Mouse (Mus musculus) limb, embryonic 13.5 days (tissue): Measurements from ENCODE around the gene Gpr152. TPM values are rescaled to one million over a fixed set of nuclear protein-coding genes. Genes with fewer than 3 reads are reported as not detected.

Experiments
- ATAC-seq: fragments of 200-750 bp; cut with Nextera tagmentation; 2 replicates; pipeline ENCODE4 v1.8.0; 2017; ENCODE audit warnings: low read depth, moderate number of reproducible peaks, moderate TSS enrichment; ENCODE audit not compliant: low FRiP score
- H3K27ac ChIP-seq: fragments of 300-500 bp; sonication (generic); 2 replicates; pipeline ENCODE4 v1.5.1; 2015; ENCODE audit warnings: inconsistent platforms, mild to moderate bottlenecking, moderate library complexity
- H3K27me3 ChIP-seq: fragments of 300-500 bp; sonication (generic); 2 replicates; pipeline ENCODE4 v1.6.1; 2015; ENCODE audit warnings: mild to moderate bottlenecking, inconsistent platforms
- H3K36me3 ChIP-seq: fragments of 300-500 bp; sonication (generic); 2 replicates; pipeline ENCODE4 v1.6.1; 2015; ENCODE audit warnings: inconsistent platforms, mild to moderate bottlenecking, moderate library complexity
- H3K4me1 ChIP-seq: fragments of 300-500 bp; sonication (generic); 2 replicates; pipeline ENCODE4 v1.6.1; 2015; ENCODE audit warnings: inconsistent platforms
- H3K4me2 ChIP-seq: fragments of 300-500 bp; sonication (generic); replicated peaks from 2 replicates; pipeline ENCODE4 v1.6.1; 2015; ENCODE audit warnings: inconsistent platforms, mild to moderate bottlenecking, moderate library complexity
- H3K4me3 ChIP-seq: fragments of 300-500 bp; sonication (generic); 2 replicates; pipeline ENCODE4 v1.5.1; 2015; ENCODE audit warnings: moderate library complexity, mild to moderate bottlenecking, inconsistent platforms
- H3K9ac ChIP-seq: fragments of 300-500 bp; sonication (generic); 2 replicates; pipeline ENCODE4 v1.6.1; 2015; ENCODE audit warnings: mild to moderate bottlenecking, inconsistent platforms
- H3K9me3 ChIP-seq: fragments of 300-500 bp; sonication (generic); 2 replicates; pipeline ENCODE4 v1.6.1; 2016; ENCODE audit warnings: inconsistent platforms
- WGBS: fragments of 180-500 bp; shearing (Covaris S2); methylation state at CpG from one replicate; pipeline ENCODE4 v1.1.7; 2015; 5-methylcytosine and 5-hydroxymethylcytosine counted together
- polyA plus RNA-seq: library from polyadenylated mRNA; unstranded; fragments of >200 nt; fragmentation: Nextera tagmentation; extraction: Ambion mirVana; gene quantifications from 2 replicates; pipeline ENCODE4 v1.2.1, GENCODE M21; 2015

Gpr152 gene
- polyA plus RNA-seq, 1 experiment from 2014 or later, result not detected

DNA sequence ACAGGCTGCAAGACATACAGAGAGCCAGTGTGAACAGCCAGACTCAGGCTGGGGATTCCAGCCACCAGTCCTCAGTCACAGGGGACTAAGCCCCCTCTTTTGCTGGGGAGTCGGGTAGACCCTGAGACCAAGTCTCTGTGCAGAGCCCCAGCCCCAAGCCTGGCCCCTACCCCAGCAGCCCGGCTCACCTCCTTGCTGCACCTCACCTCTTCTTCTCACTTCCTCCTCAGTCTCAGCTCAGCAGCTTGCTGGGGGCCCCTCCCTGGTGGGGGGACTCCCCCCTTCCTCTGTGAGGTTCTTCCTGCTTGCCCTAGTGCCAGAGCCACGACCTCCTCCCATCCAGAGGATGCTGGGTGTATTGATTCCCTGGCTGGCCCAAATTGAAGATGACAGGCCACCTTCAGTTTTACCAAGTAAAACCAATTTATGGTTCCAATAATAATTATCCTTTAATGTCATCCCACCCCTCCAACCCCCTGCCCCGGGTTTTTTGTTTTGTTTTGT lies 51.3 kb downstream of the Gpr152 start, which contains the start of gene Tbc1d10c:
Gene Tbc1d10c, minus strand, starts transcription at position 454 of the 504 bp plus-strand sequence.
- H3K4me2 ChIP-seq, result peak within 1 kb of the TSS; percentile 98
- peak within 1 kb of the TSS; percentile 98 for H3K9ac ChIP-seq
- peak within 1 kb of the TSS; percentile 92 for H3K4me3 ChIP-seq
- H3K27me3 ChIP-seq, result no peaks in the 10 kb centered on the region
- WGBS, result 53% methylated on average over 4 of the region's 4 CpGs
- H3K9me3 ChIP-seq, result no peaks in the 10 kb centered on the region
- peaks cover 27% of the 10 kb centered on the region for H3K4me1 ChIP-seq
- H3K36me3 ChIP-seq, result peaks cover 28% of the 10 kb centered on the region
- H3K27ac ChIP-seq, result peak within 1 kb of the TSS; percentile 96
- ATAC-seq, result no peak

DNA sequence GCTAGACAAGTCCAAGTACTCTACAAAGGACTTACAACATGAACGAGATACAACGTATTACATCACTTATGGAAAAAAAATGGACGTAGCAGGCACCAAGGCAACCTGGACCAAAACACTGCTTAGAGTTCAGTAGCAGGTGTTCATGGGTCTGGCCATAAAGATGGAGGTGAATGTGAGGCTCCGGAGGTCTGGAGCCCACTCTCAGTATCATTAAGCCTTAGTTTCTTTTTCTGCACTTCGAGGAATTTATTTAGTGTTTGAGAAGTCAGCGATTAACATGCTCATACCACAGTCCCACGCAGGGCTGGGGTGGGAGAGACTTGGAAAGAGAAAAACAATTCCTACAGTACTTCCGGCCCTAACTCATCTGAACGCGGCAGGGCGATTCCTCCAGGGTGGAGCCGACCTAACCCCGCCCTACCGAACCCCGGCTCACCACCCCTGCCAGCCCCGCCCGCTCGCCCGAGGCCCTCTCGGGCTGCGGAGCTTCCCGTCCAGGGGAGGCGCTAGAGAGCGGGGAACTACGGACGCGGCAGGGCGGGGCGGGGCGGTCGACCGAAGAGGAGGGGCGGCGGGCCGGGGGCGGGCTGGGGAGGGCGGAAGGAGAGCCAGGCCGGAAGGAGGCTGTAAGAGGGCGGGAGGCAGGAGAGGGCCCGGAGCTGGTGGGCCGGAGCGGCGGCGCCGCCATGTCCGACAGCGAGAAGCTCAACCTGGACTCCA lies 52.1 kb downstream of the Gpr152 start, which contains the start of gene Ppp1ca:
Gene Ppp1ca, plus strand, starts transcription at position 538 of the 723 bp plus-strand sequence.
- Histone ChIP-seq H3K9ac (peak within 1 kb of the TSS; percentile 98), H3K4me3 (peak within 1 kb of the TSS; percentile 92), H3K9me3 (no peaks in the 10 kb centered on the region), H3K36me3 (peaks cover 36% of the 10 kb centered on the region), H3K27ac (peak within 1 kb of the TSS; percentile 96), H3K27me3 (no peaks in the 10 kb centered on the region), H3K4me2 (peak within 1 kb of the TSS; percentile 98), H3K4me1 (peaks cover 35% of the 10 kb centered on the region)
- 3% methylated on average over 45 of the region's 47 CpGs for WGBS
- peak; percentile 91 for ATAC-seq

DNA sequence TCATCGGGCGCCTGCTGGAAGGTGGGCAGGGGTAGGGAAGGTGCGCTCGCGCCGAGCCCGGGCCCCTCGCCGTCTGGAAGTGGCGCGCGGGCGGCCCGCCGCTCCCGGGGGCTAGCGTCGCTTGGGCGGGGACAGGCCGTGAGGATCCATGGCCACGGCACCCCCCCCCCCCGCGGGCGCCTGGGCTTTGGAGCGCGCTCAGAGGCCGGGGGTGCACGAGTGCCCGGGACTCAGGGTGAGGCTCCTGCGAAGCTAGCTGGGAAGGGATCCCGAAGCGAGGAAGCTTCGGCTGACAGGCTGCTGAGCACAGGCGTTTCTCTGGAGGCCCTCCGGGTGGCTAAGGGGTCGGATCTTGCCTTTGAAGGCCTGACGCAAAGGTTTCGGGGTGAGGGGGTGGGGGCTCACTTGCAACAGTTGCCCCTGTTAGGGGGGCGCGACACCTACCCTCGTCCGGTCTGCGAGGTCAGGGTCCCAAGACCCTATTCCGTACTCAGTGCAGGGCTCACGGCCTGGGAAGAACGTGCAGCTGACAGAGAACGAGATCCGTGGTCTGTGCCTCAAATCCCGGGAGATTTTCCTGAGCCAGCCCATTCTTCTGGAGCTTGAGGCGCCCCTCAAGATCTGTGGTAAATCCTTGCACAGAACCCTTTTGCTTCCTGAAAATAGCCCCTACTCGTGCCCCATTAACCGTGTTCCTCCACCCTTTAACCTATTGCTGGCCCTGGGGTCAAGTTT lies 52.8 kb downstream of the Gpr152 start:
- Histone ChIP-seq H3K27ac (peak overlapping the region; percentile 96), H3K36me3 (peaks cover 44% of the 10 kb centered on the region), H3K4me1 (peaks cover 42% of the 10 kb centered on the region), H3K4me3 (peak overlapping the region; percentile 92), H3K9ac (peak overlapping the region; percentile 98), H3K9me3 (no peaks in the 10 kb centered on the region), H3K27me3 (no peaks in the 10 kb centered on the region), H3K4me2 (peak overlapping the region; percentile 98)
- under 1% methylated on average over 47 of the region's 52 CpGs for whole genome bisulfite sequencing
- ATAC-seq, result no peak; the same call in 1 of the 2 replicates

DNA sequence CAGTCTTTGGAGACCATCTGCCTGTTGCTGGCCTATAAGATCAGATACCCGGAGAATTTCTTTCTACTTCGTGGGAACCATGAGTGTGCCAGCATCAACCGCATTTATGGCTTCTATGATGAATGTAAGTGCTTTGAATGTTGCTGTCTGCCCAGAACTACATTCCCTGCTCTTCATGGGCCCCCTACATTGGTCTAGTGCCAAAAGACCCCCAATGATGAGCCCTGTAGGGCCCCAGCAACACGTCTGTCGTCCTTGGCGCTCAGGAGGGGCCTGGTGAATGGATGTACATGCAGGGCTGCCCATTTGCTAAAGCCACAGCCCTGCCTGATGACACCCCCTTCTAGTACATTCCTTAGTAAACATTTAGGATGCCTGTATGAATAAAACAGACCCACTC lies 53.5 kb downstream of the Gpr152 start:
- Histone ChIP-seq H3K9ac (peak overlapping the region; percentile 98), H3K9me3 (no peaks in the 10 kb centered on the region), H3K27ac (0 out of 2 replicates have a peak overlapping the region, but pooled peaks have one; percentile 96), H3K4me1 (peaks cover 43% of the 10 kb centered on the region), H3K27me3 (no peaks in the 10 kb centered on the region), H3K36me3 (peaks cover 50% of the 10 kb centered on the region), H3K4me2 (peak overlapping the region; percentile 98), H3K4me3 (peak overlapping the region; percentile 92)
- WGBS, result 58% methylated on average over 6 of the region's 6 CpGs
- ATAC-seq, result no peak

DNA sequence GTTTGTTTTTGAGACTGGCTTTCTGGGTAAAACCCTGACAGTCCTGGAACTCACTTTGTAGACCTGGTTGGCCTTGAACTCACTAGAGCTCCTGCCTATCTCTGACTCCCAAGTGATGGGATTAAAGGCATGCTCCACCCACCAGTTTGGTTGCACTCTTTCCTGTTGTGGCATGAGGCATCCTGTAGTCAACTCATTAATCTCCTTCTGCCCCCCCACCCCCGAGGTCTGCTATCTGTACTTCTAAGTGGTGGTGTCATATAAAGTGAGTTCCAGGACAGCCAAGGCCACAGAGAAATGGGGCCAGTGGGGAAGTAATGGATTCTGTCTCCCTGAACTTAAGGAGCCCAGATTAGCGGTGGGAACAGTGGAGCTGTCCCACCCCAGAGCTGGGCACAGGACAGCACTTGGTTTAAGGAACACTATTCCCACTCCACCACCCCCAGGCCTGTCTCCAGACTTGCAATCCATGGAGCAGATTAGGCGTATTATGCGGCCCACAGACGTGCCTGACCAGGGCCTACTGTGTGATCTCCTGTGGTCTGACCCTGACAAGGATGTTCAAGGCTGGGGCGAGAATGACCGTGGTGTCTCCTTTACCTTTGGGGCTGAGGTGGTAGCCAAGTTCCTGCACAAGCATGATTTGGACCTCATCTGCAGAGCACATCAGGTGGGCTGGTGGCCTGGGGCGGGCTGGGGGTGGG lies 54.6 kb downstream of the Gpr152 start:
- WGBS, result 85% methylated on average over 8 of the region's 8 CpGs
- Histone ChIP-seq H3K4me3 (no peak overlapping the region; the same call in 1 of the 2 replicates), H3K4me1 (peaks cover 43% of the 10 kb centered on the region)

DNA sequence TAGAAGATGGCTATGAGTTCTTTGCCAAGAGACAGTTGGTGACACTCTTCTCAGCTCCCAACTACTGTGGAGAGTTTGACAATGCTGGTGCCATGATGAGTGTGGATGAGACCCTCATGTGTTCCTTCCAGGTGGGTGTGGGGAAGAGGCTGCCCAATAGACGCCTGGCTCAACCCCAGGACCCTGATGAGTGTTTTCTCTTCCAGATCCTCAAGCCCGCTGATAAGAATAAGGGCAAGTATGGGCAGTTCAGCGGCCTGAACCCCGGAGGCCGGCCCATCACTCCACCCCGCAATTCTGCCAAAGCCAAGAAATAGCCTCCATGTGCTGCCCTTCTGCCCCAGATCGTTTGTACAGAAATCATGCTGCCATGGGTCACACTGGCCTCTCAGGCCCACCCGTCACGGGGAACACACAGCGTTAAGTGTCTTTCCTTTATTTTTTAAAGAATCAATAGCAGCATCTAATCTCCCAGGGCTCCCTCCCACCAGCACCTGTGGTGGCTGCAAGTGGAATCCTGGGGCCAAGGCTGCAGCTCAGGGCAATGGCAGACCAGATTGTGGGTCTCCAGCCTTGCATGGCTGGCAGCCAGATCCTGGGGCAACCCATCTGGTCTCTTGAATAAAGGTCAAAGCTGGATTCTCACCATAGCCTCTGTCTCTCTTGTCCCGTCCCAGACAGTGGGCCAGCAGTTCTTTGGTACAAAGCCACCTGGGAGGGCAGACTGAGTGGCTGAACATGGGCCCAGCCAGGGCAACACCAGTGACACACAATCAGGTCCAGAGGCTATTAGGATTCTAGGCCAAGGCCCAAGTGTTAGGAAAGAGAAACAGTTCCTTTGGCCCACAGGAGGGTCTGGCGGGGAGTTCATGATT lies 55.4 kb downstream of the Gpr152 start:
- H3K9me3 ChIP-seq, result no peaks in the 10 kb centered on the region
- no peak overlapping the region for H3K4me3 ChIP-seq
- 0 out of 2 replicates have a peak overlapping the region, but pooled peaks have one; percentile 1 for H3K9ac ChIP-seq
- 79% methylated on average over 12 of the region's 12 CpGs for WGBS
- ATAC-seq, result no peak
- peaks cover 66% of the 10 kb centered on the region for H3K36me3 ChIP-seq
- no peak overlapping the region for H3K4me2 ChIP-seq
- H3K4me1 ChIP-seq, result peaks cover 46% of the 10 kb centered on the region
- H3K27ac ChIP-seq, result no peak overlapping the region
- H3K27me3 ChIP-seq, result no peaks in the 10 kb centered on the region

More for the DNA sequence above, 54.6 kb downstream of the Gpr152 start:
- peak overlapping the region; percentile 98; the same call in 1 of the 2 replicates for H3K4me2 ChIP-seq
- ATAC-seq, result no peak
- peaks cover 60% of the 10 kb centered on the region for H3K36me3 ChIP-seq
- H3K9me3 ChIP-seq, result no peaks in the 10 kb centered on the region
- no peak overlapping the region; the same call in 1 of the 2 replicates for H3K9ac ChIP-seq
- no peaks in the 10 kb centered on the region for H3K27me3 ChIP-seq
- H3K27ac ChIP-seq, result no peak overlapping the region

Other genes with a start within 250 kb of the Gpr152 start
- gene Tcirg1, start 232.7 kb upstream of the Gpr152 start, polyA plus RNA-seq, result 40.3 and 52.9 TPM in 2 replicates
- gene Ndufs8, start 227.0 kb upstream of the Gpr152 start, polyA plus RNA-seq, result 259 and 267 TPM in 2 replicates
- gene Aldh3b1, start 210.0 kb upstream of the Gpr152 start, polyA plus RNA-seq, result 1.1 and 1.3 TPM in 2 replicates
- gene Unc93b1, start 204.6 kb upstream of the Gpr152 start, polyA plus RNA-seq, result 14.2 and 15.0 TPM in 2 replicates
- 0.05 TPM in 1 of 2 replicates, not detected in the other for gene Aldh3b3, start 181.1 kb upstream of the Gpr152 start, polyA plus RNA-seq
- 7.8 and 9.3 TPM in 2 replicates for gene Aldh3b2, start 167.5 kb upstream of the Gpr152 start, polyA plus RNA-seq
- 4.6 and 6.8 TPM in 2 replicates for gene Acy3, start 153.2 kb upstream of the Gpr152 start, polyA plus RNA-seq
- not detected in 2 replicates for gene Tbx10, start 147.0 kb upstream of the Gpr152 start, polyA plus RNA-seq
- gene Nudt8, start 139.2 kb upstream of the Gpr152 start, polyA plus RNA-seq, result 32.9 and 34.2 TPM in 2 replicates
- 4.5 and 4.7 TPM in 2 replicates for gene Gm49405, start 139.2 kb upstream of the Gpr152 start, polyA plus RNA-seq
- 4.6 and 5.5 TPM in 2 replicates for gene Doc2g, start 136.5 kb upstream of the Gpr152 start, polyA plus RNA-seq
- gene Ndufv1, start 127.0 kb upstream of the Gpr152 start, polyA plus RNA-seq, result 188 and 199 TPM in 2 replicates
- 573 and 575 TPM in 2 replicates for gene Gstp1, start 101.8 kb upstream of the Gpr152 start, polyA plus RNA-seq
- 0.61 and 6.7 TPM in 2 replicates for gene Gstp2, start 93.8 kb upstream of the Gpr152 start, polyA plus RNA-seq
- not detected in 2 replicates for gene Gstp3, start 80.2 kb upstream of the Gpr152 start, polyA plus RNA-seq
- not detected in 2 replicates for gene Cabp2, start 58.2 kb upstream of the Gpr152 start, polyA plus RNA-seq
- 56.8 TPM in 2 replicates for gene Cdk2ap2, start 42.6 kb upstream of the Gpr152 start, polyA plus RNA-seq
- gene Pitpnm1, start 39.8 kb upstream of the Gpr152 start, polyA plus RNA-seq, result 6.6 and 7.3 TPM in 2 replicates
- 98.5 and 105 TPM in 2 replicates for gene Aip, start 13.9 kb upstream of the Gpr152 start, polyA plus RNA-seq
- 0.05 and 0.13 TPM in 2 replicates for gene Cabp4, start 4.2 kb downstream of the Gpr152 start, polyA plus RNA-seq
- gene Coro1b, start 8.8 kb downstream of the Gpr152 start, polyA plus RNA-seq, result 137 and 146 TPM in 2 replicates
- gene Ptprcap, start 13.8 kb downstream of the Gpr152 start, polyA plus RNA-seq, result 2.7 and 3.6 TPM in 2 replicates
- gene Rps6kb2, start 23.6 kb downstream of the Gpr152 start, polyA plus RNA-seq, result 63.9 and 65.7 TPM in 2 replicates
- 2.2 and 2.5 TPM in 2 replicates for gene Carns1, start 35.7 kb downstream of the Gpr152 start, polyA plus RNA-seq
- gene Tbc1d10c, start 51.5 kb downstream of the Gpr152 start, polyA plus RNA-seq, result 1.3 and 2.7 TPM in 2 replicates
- gene Ppp1ca, start 52.3 kb downstream of the Gpr152 start, polyA plus RNA-seq, result 817 and 858 TPM in 2 replicates
- 36.2 and 38.1 TPM in 2 replicates for gene Rad9a, start 61.9 kb downstream of the Gpr152 start, polyA plus RNA-seq
- gene Clcf1, start 74.5 kb downstream of the Gpr152 start, polyA plus RNA-seq, result 9.0 and 10.0 TPM in 2 replicates
- not detected in 2 replicates for gene AC109138.7, start 74.6 kb downstream of the Gpr152 start, polyA plus RNA-seq
- 17.6 and 21.4 TPM in 2 replicates for gene Pold4, start 92.1 kb downstream of the Gpr152 start, polyA plus RNA-seq
- gene Ssh3, start 129.4 kb downstream of the Gpr152 start, polyA plus RNA-seq, result 15.7 and 16.0 TPM in 2 replicates
- 13.6 and 14.7 TPM in 2 replicates for gene Ankrd13d, start 143.3 kb downstream of the Gpr152 start, polyA plus RNA-seq
- gene Grk2, start 166.4 kb downstream of the Gpr152 start, polyA plus RNA-seq, result 16.5 and 18.5 TPM in 2 replicates